Mouse (Mus musculus) adrenal gland, adult (tissue): ENCODE measurements around the gene Cnnm2.
"Not testable (repeated sequence)": the region's sequence is repeated elsewhere in the genome, so short reads cannot be mapped to it uniquely, and the experiment has no call there.

Source experiments
- DNase-seq, 2 experiments: peaks; one replicate each; pipeline ENCODE4 v3.0.0; 2022 to 2023; ENCODE audit warnings: low spot score in 1 of 2; ENCODE audit not compliant: inconsistent age in 2 of 2

The Cnnm2 gene

GRCm38 (mm10) chr19:46759909-46760308, 1.5 kb upstream of the Cnnm2 start:
- DNase-seq = not testable (repeated sequence)

GRCm38 (mm10) chr19:46760375-46761160, 828 bp upstream of the Cnnm2 start:
- DNase-seq = peak; percentile 91 to 96

- DNase-seq = no peak
Observed at GRCm38 (mm10) chr19:46761971-46762290, 535 bp downstream of the Cnnm2 start.

- DNase-seq = peak; percentile 60 to 81
Observed at GRCm38 (mm10) chr19:46762291-46762991, 1.0 kb downstream of the Cnnm2 start.

- DNase-seq = no peak
Observed at GRCm38 (mm10) chr19:46762992-46763342, 1.6 kb downstream of the Cnnm2 start.

GRCm38 (mm10) chr19:46763356-46763755, 2.0 kb downstream of the Cnnm2 start:
- DNase-seq = no peak

GRCm38 (mm10) chr19:46763932-46764762, 2.8 kb downstream of the Cnnm2 start:
- DNase-seq = no peak

- DNase-seq = no peak
Observed at GRCm38 (mm10) chr19:46764763-46765117, 3.3 kb downstream of the Cnnm2 start.

- no peak for DNase-seq
Observed at GRCm38 (mm10) chr19:46766125-46766524, 4.7 kb downstream of the Cnnm2 start.

GRCm38 (mm10) chr19:46769759-46770158, 8.4 kb downstream of the Cnnm2 start:
- no peak for DNase-seq

- DNase-seq = peak in 1 of 2 experiments; percentile 67
Observed at GRCm38 (mm10) chr19:46771801-46772200, 10.4 kb downstream of the Cnnm2 start.

- no peak for DNase-seq
Observed at GRCm38 (mm10) chr19:46776391-46776790, 15.0 kb downstream of the Cnnm2 start.

- DNase-seq = no peak
Observed at GRCm38 (mm10) chr19:46776850-46777249, 15.5 kb downstream of the Cnnm2 start.

GRCm38 (mm10) chr19:46777928-46778680, 16.7 kb downstream of the Cnnm2 start:
- no peak for DNase-seq

GRCm38 (mm10) chr19:46779130-46779529, 17.7 kb downstream of the Cnnm2 start:
- not testable (repeated sequence) for DNase-seq

GRCm38 (mm10) chr19:46784038-46784437, 22.6 kb downstream of the Cnnm2 start:
- no peak for DNase-seq

- peak in 1 of 2 experiments; percentile 50 for DNase-seq
Observed at GRCm38 (mm10) chr19:46784502-46784901, 23.1 kb downstream of the Cnnm2 start.

- DNase-seq = no peak
Observed at GRCm38 (mm10) chr19:46785633-46786032, 24.2 kb downstream of the Cnnm2 start.

GRCm38 (mm10) chr19:46789782-46790181, 28.4 kb downstream of the Cnnm2 start:
- no peak for DNase-seq

GRCm38 (mm10) chr19:46791360-46791759, 30.0 kb downstream of the Cnnm2 start:
- peak; percentile 31 to 68 for DNase-seq

- no peak for DNase-seq
Observed at GRCm38 (mm10) chr19:46791921-46792320, 30.5 kb downstream of the Cnnm2 start.
